Mouse (Mus musculus): ENCODE results near the gene Slc16a10.

Gene Slc16a10

GRCm38 (mm10) chr10:40147325-40148059, 5.4 kb upstream of the Slc16a10 start:
- no peak for DNase-seq

GRCm38 (mm10) chr10:40146451-40146850, 4.4 kb upstream of the Slc16a10 start:
- no peak for DNase-seq

GRCm38 (mm10) chr10:40144815-40145214, 2.8 kb upstream of the Slc16a10 start:
- no peak for DNase-seq

- peak; percentile 18 to 37 for DNase-seq
Observed at GRCm38 (mm10) chr10:40141016-40141851, 824 bp downstream of the Slc16a10 start.

- DNase-seq = no peak
Observed at GRCm38 (mm10) chr10:40139646-40140045, 2.4 kb downstream of the Slc16a10 start.

GRCm38 (mm10) chr10:40135807-40136778, 6.0 kb downstream of the Slc16a10 start:
- no peak for DNase-seq

GRCm38 (mm10) chr10:40134906-40135305, 7.2 kb downstream of the Slc16a10 start:
- DNase-seq = no peak

GRCm38 (mm10) chr10:40133636-40134035, 8.4 kb downstream of the Slc16a10 start:
- DNase-seq = no peak

- no peak for DNase-seq
Observed at GRCm38 (mm10) chr10:40131690-40132418, 10.2 kb downstream of the Slc16a10 start.

- DNase-seq = no peak
Observed at GRCm38 (mm10) chr10:40130126-40130525, 11.9 kb downstream of the Slc16a10 start.

GRCm38 (mm10) chr10:40129134-40129533, 12.9 kb downstream of the Slc16a10 start:
- no peak for DNase-seq

GRCm38 (mm10) chr10:40128497-40128896, 13.6 kb downstream of the Slc16a10 start:
- no peak for DNase-seq

GRCm38 (mm10) chr10:40125200-40125599, 16.9 kb downstream of the Slc16a10 start:
- no peak for DNase-seq

- DNase-seq = no peak
Observed at GRCm38 (mm10) chr10:40124570-40124969, 17.5 kb downstream of the Slc16a10 start.

- no peak for DNase-seq
Observed at GRCm38 (mm10) chr10:40124096-40124495, 18.0 kb downstream of the Slc16a10 start.

GRCm38 (mm10) chr10:40119466-40119865, 22.6 kb downstream of the Slc16a10 start:
- no peak for DNase-seq

GRCm38 (mm10) chr10:40118743-40119387, 23.2 kb downstream of the Slc16a10 start:
- DNase-seq = no peak

GRCm38 (mm10) chr10:40113517-40114085, 28.5 kb downstream of the Slc16a10 start:
- DNase-seq = no peak

- DNase-seq = no peak
Observed at GRCm38 (mm10) chr10:40112256-40112655, 29.8 kb downstream of the Slc16a10 start.

- no peak for DNase-seq
Observed at GRCm38 (mm10) chr10:40109520-40109919, 32.5 kb downstream of the Slc16a10 start.

GRCm38 (mm10) chr10:40108992-40109391, 33.1 kb downstream of the Slc16a10 start:
- DNase-seq = no peak

All from kidney, postnatal 36 days (tissue).